16 mouse cellular contexts compared by ENCODE assay signal in the genomic region with DNA sequence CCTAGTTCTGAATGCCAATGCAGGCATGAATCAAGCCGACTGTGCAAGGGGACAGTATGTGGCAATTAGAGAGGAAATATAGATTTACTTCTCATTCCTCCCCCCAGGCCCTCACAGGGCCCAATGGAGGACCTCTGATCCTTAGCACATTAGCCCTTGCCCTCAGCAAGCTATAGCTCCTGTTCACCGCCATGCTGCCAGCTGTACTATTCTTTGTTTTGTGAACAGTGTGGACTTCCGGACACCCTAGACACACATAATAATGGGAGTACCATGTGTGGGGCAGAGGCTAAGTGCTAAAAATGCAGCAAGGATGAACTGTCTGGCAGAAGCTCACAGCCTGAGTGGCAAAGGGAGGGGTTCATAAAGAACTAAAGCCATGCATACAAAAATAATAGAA.
"Had no signal": no experiment of that assay in that cellular context is flagged by ENCODE, and none has a peak within 500 bp of the region (broad histone marks: within the 10 kb centered on the region; RNA-seq: fewer than 3 reads in every experiment).

No protein-coding gene starts in this region.

- H3K9ac ChIP-seq: liver, embryonic 15.5 days; midbrain, embryonic 15.5 days; neural tube, embryonic 13.5 days; stomach, embryonic 15.5 days had no signal

- H3K4me3 ChIP-seq: left cerebral cortex, adult 2 months; limb, embryonic 10.5 days; liver, embryonic 15.5 days; midbrain, embryonic 10.5 days; midbrain, embryonic 15.5 days; neural tube, embryonic 13.5 days; stomach, embryonic 15.5 days had no signal

- H3K4me2 ChIP-seq: liver, embryonic 11.5 days; liver, embryonic 15.5 days; midbrain, embryonic 15.5 days; neural tube, embryonic 13.5 days; stomach, embryonic 15.5 days had no signal

- H3K27ac ChIP-seq: left cerebral cortex, adult 2 months; limb, embryonic 10.5 days; liver, embryonic 15.5 days; midbrain, embryonic 10.5 days; midbrain, embryonic 15.5 days; neural tube, embryonic 13.5 days; stomach, embryonic 15.5 days had no signal

- DNase-seq: kidney, postnatal 25 days; lung, adult 2 months; lung, postnatal 36 days; retina, postnatal 1 day; thymus, adult 2 months; thymus, postnatal 25 days had no signal

- ATAC-seq: intestine, postnatal 0 days; lung, postnatal 0 days; midbrain, embryonic 15.5 days had no signal

- H3K9me3 ChIP-seq: limb, embryonic 10.5 days; liver, embryonic 15.5 days; midbrain, embryonic 10.5 days; midbrain, embryonic 15.5 days; neural tube, embryonic 13.5 days; stomach, embryonic 15.5 days had no signal

- H3K27me3 ChIP-seq: liver, embryonic 15.5 days; midbrain, embryonic 15.5 days; neural tube, embryonic 13.5 days; stomach, embryonic 15.5 days had no signal

- H3K4me1 ChIP-seq: limb, embryonic 10.5 days; liver, embryonic 15.5 days; midbrain, embryonic 10.5 days; midbrain, embryonic 15.5 days; neural tube, embryonic 13.5 days; stomach, embryonic 15.5 days had no signal

- H3K36me3 ChIP-seq: limb, embryonic 10.5 days; liver, embryonic 15.5 days; midbrain, embryonic 10.5 days; midbrain, embryonic 15.5 days; neural tube, embryonic 13.5 days; stomach, embryonic 15.5 days had no signal
